Mouse (Mus musculus): ENCODE data around the gene Ccl1.

GRCm38 (mm10) chr11:82182401-82182800 lies 123.1 kb downstream of the Ccl1 start:
- TF ChIP-seq CTCF (IDR thresholded peaks at IDR 0.05; ENCODE audit: borderline replicate concordance, insufficient read depth, low read length) (no peak), POLR2A (IDR thresholded peaks at IDR 0.05; ENCODE audit: low read depth, low read length) (no peak)
